Mouse (Mus musculus) adrenal gland, adult 2 months (tissue): ENCODE results near the gene Ppp1r7. TPM values are rescaled to one million over a fixed set of nuclear protein-coding genes. Genes with fewer than 3 reads are reported as not detected.
"Not testable (repeated sequence)": the region's sequence is repeated elsewhere in the genome, so short reads cannot be mapped to it uniquely, and the experiment has no call there.

Experiments
- DNase-seq: peaks from one replicate; pipeline ENCODE4 v3.0.0; 2021
- long read RNA-seq: library from polyadenylated mRNA; stranded (forward); transcript quantifications from one replicate; pipeline ENCODE4 v2.0.0, GENCODE M21; 2021
- polyA plus RNA-seq: library from polyadenylated mRNA; depleted of rRNA; stranded (reverse); fragments of >200 nt; gene quantifications from 2 replicates; pipeline ENCODE4 v1.2.3, GENCODE M21; 2012; rRNA removed
- total RNA-seq, 2 experiments: library from RNA; stranded (reverse); gene quantifications; 2 replicates each; pipeline ENCODE4 v1.2.3; 2021

Ppp1r7 gene
- 10 to 100 TPM; 18.2 to 24.0 TPM for total RNA-seq
- polyA plus RNA-seq: 2.2 and 2.5 TPM in 2 replicates
- long read RNA-seq, full-length matches to known transcripts: 37 of 42 reads
- long read RNA-seq, partial matches to known transcripts: 1 of 42 reads
- long read RNA-seq, other reads (novel, unspliced or antisense): 4 of 42 reads

DNA sequence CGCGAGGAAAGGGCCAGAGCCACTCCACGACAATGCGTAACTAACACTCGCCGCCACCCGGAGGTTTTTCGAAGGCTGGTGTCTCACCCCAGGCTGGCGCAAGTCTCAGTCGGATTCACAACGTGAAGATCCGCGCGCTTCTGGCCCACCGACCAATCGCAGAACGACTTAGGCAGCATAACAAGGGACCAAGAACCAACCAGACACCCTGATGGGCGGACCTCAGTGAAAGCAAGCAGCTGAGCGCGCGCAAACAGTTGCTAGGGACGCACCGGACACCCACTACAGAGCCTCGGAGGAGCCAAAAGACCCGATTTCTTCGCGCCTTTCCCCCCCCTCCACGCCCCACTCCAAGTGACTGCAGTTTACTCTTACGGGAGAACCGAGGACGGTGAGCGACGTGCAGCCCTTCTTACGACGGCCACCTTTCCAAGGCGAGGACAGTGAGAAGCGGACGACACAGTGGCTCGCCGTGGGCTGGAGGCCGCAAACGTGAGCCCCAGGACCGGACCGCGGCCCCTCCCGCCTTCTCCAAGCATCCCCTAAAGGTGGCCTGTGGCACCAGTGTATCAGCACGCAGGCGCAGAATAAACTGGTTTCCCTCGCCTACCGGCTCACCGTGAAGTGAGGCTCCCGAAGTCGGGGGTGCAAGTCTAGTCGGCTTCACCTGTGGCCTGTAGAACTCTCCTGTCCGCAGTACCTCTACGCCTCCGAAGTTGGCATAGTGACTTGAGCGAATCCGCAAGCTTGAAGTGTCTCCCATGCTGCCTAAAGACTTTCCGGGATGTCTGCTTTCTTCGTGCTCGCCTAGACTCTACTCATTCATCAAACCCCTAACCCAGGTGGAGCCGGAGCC lies at the start of gene Ppp1r7, which contains the start of gene Pask:
Gene Ppp1r7, plus strand, starts transcription at position 207 of the 856 bp plus-strand sequence.
Gene Pask, minus strand, starts transcription at position 835 of the 856 bp plus-strand sequence.
- peak; percentile 96 for DNase-seq

DNA sequence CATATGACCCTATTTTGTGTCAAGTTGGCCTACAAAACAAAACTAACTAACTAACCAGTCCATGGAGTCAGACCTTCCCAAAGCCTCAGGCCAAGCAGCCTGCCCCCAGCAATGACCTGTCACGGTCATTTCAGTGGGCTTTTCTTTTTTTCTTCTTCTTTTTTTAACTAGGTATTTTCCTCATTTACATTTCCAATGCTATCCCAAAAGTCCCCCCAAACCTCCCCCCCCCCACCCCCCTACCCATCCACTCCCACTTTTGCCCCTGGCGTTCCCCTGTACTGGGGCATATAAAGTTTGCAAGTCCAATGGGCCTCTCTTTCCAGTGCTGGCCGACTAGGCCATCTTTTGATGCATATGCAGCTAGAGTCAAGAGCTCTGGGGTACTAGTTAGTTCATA lies 48.2 kb upstream of the Ppp1r7 start:
- DNase-seq: not testable (repeated sequence)

DNA sequence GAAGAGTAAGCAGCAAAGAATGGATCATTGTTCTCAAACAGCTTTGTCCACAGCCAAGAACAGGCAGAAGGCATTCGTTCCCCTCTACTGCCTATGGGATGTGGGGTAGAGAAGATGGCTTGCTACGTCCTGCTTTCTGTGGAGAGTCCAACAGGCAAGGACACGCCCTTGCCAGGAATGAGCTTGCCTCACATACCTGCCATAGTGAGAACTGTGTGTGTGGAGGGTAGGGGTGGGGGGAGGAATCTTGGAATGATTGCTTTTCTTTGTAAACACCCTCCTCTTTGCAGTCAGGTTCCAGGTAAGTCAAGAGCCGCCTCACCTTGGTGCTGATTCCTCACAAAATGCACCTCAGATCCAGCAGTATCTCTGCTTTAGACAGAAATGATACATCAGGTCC lies 42.9 kb upstream of the Ppp1r7 start:
- no peak for DNase-seq

DNA sequence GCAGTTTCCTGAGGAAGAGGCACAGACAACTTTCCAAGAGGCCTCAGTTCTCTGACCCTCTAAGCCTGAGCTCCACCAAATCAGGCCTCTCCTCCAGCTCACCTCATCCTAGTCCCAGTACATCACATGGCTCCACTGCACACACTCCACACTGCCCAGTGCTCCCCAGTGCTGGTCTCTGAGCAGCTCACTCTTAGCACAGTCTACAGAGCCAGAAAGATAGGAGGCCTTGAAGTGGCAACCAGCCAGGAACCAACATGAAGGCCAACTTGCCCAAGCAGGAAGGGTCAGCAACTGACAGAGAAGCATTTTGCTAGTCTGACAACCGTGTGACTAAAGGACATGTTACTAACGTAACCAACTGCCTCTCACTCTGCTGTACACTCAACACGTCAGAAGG lies 42.1 kb upstream of the Ppp1r7 start:
- DNase-seq: peak; percentile 86

DNA sequence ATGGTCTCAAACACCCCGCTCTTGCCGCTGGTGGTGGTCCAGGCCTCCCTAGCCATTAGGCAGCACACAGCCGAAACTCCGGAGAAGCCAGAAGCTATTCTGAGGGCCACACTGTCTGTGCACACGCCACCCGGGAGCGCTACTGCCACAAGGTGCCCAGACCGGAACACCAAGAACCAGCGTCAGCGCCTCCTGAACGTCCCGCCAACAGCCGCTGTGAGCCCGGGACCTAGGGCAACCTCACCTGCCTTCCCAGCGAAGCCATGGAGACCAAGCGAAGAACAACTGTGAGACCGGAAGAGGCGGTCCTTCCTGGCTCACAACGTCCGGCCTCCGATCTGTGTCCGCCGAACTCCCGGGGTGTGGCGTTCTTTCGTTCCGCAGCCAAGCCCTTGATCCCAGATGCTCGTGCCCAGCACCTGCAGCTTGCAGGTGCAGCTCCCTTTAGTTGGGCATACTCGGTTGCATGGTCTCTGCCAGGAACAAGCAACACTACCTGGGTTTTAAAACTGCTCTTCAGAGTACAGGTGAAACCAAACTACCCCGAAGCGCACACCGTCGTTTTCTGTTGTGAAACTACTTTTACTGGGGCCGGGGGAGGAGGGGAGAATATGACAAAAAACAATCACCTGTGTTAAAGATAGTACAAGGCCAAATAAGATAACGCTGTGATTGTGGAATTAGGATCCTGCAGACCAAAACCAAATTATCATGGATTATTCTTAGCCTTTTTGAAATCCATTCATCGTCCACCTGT lies 36.9 kb upstream of the Ppp1r7 start, which contains the start of gene Mterf4:
Gene Mterf4, minus strand, starts transcription at position 335 of the 757 bp plus-strand sequence.
- peak; percentile 86 for DNase-seq

DNA sequence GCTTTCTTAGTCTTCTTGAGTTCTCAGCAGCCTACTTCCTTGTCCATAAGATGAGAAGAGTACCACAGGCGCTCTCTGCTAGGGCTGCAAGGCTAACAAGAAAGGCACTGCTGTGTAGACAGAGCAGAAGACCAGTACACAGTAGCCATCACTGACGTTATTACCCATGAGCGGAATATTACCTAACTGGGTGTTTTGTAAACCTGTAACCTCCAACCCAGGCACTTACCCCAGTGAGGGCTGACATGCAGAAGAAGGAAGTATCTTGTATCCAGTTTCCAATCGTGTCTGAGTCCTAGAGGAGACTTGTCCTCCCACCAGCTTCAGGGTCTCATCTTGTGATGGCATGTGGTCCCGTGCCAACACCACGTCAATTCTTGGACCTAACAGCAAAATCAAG lies 18.7 kb upstream of the Ppp1r7 start:
- DNase-seq: no peak

DNA sequence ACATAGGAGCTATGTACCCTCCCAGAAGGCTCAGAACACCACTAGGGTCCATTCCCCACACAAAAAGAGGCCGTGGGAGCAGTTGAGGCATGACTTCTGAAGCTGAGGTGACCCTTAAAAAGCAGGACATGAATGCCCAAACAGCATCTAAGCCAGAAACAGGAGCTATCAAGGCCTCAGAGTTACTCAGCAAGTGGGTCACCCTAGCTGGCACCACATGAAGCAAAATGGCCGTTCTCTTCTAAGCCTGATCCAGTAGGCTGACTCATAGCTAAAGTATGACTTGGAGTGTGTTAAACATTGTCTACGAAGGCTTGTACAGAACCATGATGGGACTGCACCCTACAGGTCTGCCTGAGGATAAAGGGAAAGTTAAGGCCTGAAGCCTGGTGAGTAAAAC lies 16.2 kb upstream of the Ppp1r7 start:
- peak; percentile 73 for DNase-seq

DNA sequence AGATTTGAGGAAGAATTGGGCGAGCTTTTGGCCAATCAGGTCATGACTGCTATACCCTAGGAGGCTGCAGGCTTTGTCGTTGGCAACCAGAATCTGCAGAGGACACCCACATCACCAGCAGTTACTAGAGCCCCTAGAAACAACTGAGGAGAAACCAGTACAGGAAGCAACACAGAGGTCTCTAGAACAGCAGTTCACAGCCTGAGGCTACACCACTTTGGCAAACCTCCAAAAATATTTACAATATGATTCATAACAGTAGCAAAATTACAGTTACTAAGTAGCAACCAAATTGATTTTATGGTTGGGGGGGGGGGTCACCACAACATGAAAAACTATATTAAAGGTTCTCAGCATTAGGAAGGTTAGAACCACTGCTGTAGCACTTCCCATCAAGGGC lies 8.0 kb upstream of the Ppp1r7 start:
- no peak for DNase-seq

DNA sequence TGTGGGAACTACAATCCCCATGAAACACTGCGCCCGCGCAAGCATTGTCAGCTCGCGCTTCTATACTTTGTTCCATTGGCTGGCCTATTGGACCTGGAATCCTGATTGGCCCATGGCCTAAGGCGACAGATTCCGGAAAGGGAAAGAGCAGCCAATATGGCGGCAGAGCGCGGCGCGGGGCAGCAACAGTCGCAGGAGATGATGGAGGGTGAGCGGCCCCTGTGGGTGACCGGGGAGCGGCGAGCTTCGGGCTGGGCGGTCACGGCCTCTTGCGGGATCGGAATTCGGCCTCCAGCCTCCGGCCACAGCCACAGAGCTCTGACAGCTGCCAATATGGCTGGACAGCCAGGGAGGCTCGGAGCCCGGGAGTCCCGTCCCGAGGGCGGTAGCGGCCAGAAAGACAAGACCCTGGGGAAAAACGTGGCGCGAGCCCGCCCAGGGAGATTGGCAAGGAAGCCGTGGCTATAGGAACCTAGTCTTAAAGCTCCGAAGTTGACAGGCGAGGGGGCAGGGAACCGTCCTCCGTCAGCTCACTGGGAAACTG lies 922 bp downstream of the Ppp1r7 start:
- peak; percentile 95 for DNase-seq

DNA sequence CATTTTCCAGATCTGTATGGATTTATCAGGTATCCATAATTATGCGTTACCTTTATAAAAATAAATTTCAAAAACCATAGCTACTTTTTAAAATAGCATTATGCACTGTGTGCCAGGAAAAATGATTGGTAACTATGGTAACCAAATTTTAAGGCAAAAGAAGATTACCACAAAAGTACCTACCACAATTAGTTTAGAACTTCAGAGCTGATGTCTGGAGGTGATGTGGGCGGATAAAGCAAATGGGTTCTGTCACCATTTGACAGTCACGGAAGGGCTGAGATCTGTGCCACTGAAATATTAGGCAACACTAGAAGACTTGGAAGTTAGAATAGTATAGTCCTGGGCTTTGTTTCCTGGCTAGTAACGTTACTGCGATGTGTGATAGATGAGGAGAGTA lies 4.5 kb downstream of the Ppp1r7 start:
- DNase-seq: no peak

DNA sequence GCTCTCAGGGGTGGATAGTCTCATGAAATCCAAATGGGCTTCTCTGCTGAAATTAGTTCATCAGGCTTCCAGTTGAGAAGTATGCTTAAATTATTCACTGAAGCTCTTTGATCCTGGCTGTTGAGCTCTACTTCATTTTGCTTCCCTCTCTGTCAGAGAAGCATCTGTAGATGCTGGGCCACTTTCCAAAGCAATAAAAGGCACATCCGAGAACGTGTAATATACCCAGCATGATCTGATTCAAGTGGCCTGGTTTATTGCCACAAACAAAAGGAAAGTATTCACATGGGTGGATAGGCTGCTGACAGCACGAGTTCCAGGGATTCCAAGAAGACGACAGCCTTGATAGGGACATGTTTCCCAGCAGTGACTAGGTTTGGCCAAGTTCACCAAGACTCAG lies 7.0 kb downstream of the Ppp1r7 start:
- DNase-seq: no peak

DNA sequence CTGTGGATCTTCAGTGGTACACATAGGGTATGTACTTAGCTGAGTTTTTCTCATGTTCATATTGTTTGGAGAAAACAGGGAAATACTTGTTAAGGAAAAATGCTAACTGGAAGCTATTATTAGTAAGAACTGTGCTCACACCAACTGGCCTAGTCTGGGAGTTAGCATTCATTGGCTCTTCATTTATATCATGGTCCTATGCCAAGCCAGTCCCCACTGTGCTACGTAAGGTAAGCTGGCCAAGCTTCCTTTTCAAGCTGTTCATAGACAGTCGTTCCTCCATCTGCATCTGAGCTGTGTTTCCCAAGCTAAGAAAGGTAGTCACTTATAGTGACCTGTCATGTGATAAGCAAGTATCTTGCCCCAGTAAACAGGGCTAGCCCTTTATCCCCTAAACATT lies 10.1 kb downstream of the Ppp1r7 start:
- no peak for DNase-seq

DNA sequence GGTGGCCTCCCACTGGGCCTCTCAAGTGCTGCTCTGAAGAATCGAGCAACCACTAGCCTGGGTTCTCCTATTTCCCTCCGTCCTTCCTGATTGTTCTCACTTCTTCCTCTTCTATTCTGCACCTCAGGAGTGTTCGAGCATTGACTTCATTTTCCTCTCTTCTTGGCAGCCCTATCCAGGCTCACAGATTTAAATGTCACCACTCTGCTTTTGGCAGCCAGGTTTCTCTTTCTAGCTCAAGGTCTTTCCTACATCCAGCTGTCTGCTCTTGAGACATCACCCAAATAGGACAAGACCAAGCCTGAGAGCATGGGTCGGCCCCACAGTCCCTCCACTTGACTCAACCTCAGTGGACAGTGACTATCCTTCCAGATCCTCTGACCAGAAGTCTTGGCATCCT lies 20.0 kb downstream of the Ppp1r7 start:
- DNase-seq: peak; percentile 37

DNA sequence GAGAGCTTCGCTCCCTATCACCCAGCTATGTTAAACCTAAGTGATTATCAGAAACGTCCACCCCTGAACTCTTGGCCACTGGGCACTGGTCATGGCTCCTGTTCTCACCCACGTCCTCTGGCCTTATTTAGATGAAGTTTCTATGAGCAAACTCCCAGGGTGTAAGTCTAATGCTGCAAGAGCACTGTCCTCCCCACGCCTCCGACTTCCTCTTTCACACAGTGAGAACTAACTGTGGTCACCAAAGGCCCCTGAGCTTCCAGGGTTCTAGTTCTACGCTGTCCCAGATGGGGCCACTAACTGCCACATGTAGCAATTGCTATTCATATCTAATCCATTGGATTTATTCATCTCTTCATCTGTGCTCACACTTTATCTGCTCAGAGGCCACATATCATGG lies 23.0 kb downstream of the Ppp1r7 start:
- no peak for DNase-seq

DNA sequence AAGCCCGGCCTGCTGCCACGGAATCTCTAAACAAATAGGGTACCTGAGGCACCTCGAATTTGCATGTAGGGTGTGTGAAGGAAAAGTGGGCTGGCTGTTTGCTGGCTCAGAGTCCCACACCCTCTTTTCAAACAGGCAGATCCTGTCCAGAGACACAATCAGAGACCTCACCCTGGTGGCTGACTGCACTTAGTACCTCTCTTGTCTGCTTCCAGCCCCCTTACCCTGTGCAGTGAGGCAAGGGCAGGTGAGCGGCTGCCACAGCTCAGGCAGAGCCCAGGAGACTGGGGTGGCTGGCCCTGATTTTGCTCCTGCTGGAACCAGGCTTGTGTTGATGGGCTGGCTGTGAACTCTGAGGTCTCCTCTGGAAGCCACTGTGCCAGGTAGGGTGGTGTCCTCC lies 31.0 kb downstream of the Ppp1r7 start, which contains the start of gene Ano7:
Gene Ano7, plus strand, starts transcription at position 266 of the 400 bp plus-strand sequence.
- DNase-seq: no peak

DNA sequence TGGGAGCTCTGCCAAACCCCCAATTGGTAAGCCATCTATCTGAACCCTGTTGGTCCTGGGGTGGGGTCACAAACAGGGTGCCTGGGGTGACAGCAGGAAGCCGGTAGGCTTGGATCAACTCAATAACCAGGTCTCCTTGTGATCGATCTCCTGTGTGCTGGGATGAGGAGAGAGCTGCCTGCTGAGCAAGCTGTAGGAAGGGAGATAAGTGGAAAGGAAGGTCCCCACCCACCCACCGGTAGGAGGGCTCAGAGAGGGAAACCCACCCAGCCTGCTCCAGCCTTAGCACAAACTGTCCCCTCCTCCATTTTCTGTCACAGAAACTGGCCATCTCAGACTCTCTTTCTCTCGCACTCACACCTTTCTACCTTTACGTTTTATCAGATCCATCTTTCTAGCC lies 34.7 kb downstream of the Ppp1r7 start:
- DNase-seq: no peak

DNA sequence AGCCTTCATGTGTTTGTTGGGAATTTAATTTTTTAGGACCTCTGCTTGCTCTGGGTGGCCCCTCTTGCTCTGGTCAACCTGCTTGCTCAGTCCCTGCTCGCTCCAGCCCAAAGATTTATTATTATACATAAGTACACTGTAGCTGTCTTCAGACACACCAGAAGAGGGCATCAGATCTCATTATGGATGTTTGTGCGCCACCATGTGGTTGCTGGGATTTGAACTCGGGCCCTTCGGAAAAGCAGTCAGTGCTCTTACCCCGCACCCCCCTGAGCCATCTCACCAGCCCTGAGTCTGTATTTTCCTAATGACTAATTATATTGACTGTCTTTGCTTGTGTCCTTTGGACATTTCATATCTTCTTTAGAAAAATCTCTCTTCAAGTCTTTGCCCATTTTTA lies 36.5 kb downstream of the Ppp1r7 start:
- DNase-seq: no peak

DNA sequence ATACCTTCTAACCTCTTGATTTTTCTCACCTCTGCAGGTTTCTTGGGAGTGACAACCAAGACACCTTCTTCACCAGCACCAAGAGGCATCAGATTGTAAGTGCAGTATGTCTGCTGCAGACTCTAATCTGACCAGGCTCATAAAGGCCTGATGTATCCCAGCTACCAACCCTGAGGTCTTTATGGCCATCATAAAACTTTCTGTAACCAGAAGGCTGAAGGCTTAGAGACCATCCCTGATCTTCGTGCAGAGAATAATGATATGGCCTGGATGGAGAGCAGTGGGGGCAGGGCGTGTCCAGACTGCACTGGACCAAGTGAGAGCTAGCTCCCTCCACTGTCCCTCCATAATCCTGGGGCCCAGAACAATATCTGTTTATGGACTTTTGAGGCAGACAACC lies 44.5 kb downstream of the Ppp1r7 start:
- DNase-seq: no peak

DNA sequence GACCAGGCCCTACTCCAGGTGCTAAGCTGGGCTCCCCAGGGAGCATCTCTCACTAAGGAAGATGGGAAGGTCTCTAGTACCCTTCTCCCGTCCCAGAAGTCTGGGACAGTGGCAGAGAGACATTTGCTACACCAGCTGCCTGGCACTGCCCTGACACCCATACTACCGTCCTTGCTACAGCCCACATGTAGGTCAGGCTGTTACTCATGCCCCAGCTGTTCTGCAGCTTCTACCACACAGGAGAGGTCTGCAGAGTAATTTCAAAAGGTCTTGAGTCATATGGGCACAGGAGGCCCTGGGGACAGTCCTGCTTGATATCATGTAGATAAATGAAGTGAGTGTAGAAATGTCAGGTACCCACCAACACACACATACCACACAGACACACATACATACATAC lies 46.3 kb downstream of the Ppp1r7 start:
- DNase-seq: peak; percentile 56

DNA sequence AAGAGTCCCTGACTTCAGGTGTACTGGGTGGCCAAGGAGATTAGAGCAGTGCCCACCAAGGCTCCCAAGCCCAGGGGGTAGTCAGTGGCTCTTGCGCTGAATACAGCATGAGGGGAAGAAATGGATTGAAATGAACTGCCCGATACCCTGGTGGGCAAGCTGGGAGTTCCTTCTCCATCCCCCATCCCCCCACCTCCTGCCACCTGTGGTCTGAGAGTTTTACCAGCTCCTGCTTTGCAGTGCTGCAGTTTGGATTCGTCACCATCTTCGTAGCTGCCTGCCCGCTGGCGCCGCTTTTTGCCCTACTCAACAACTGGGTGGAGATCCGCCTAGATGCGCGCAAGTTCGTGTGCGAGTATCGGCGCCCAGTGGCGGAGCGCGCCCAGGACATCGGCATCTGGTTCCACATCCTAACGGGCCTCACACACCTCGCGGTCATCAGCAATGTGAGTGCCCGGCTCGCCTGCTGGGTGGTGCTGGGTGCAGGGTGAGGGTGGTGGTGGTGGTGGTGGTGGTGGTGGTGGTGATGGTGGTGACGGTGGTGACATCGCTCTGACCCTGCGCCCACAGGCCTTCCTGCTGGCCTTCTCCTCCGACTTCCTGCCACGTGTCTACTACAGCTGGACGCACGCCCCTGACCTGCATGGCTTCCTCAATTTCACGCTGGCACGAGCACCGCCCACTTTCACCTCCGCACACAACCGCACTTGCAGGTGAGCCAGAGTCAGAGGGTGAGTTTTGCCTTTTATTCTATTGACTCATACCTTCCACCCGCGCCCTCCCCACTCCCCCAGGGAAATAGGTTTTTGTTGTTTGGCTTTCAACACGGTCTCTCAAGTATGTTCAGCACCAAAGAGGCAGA lies 58.8 kb downstream of the Ppp1r7 start:
- no peak for DNase-seq

DNA sequence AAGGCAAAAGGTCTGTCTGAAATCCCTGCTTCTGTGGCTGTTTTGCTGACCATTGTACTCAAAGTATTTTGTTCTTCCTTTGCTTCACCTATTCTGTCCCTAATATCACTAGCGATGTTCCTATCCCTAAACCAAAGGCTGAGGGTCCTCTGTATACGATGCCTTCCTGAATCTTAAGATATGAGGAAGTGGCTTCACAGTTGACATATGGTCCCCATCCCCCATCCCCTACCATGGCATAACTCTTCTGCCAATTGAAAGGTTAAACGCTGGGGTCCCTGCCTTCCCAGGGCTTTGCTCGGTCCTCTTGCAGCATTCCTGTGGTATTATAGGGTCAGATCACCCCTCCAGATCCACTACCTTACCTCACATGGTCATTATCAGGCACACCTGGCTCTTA lies 60.7 kb downstream of the Ppp1r7 start:
- no peak for DNase-seq
